Mouse (Mus musculus) heart, embryonic 12.5 days (tissue): ENCODE data around the gene 4930524B15Rik. TPM values are rescaled to one million over a fixed set of nuclear protein-coding genes. Genes with fewer than 3 reads are reported as not detected.
"Not testable (repeated sequence)": the region's sequence is repeated elsewhere in the genome, so short reads cannot be mapped to it uniquely, and the experiment has no call there.

ENCODE experiments used
- ATAC-seq: fragments of 200-750 bp; cut with Nextera tagmentation; 2 replicates; pipeline ENCODE4 v1.8.0; 2017; ENCODE audit warnings: moderate TSS enrichment, moderate library complexity; ENCODE audit not compliant: insufficient number of reproducible peaks, low FRiP score
- H3K27ac ChIP-seq: fragments of 300-500 bp; sonication (generic); 2 replicates; pipeline ENCODE4 v1.5.1; 2016; ENCODE audit warnings: mild to moderate bottlenecking, moderate library complexity; ENCODE audit not compliant: poor library complexity, severe bottlenecking
- H3K27me3 ChIP-seq: fragments of 300-500 bp; sonication (generic); replicated peaks from 2 replicates; pipeline ENCODE4 v1.6.1; 2016; ENCODE audit warnings: mild to moderate bottlenecking, moderate library complexity
- H3K36me3 ChIP-seq: fragments of 300-500 bp; sonication (generic); 2 replicates; pipeline ENCODE4 v1.6.1; 2016; ENCODE audit warnings: mild to moderate bottlenecking, moderate library complexity
- H3K4me1 ChIP-seq: fragments of 300-500 bp; sonication (generic); replicated peaks from 2 replicates; pipeline ENCODE4 v1.6.1; 2016; ENCODE audit warnings: mild to moderate bottlenecking
- H3K4me2 ChIP-seq: fragments of 300-500 bp; sonication (generic); 2 replicates; pipeline ENCODE4 v1.6.1; 2016; ENCODE audit warnings: mild to moderate bottlenecking, moderate library complexity
- H3K4me3 ChIP-seq: fragments of 300-500 bp; sonication (generic); 2 replicates; pipeline ENCODE4 v1.5.1; 2016; ENCODE audit warnings: mild to moderate bottlenecking
- H3K9ac ChIP-seq: fragments of 300-500 bp; sonication (generic); 2 replicates; pipeline ENCODE4 v1.6.1; 2016; ENCODE audit warnings: mild to moderate bottlenecking, moderate library complexity
- H3K9me3 ChIP-seq: fragments of 300-500 bp; sonication (generic); replicated peaks from 2 replicates; pipeline ENCODE4 v1.6.1; 2016; ENCODE audit warnings: mild to moderate bottlenecking, moderate library complexity
- WGBS: fragments of 180-500 bp; shearing (Covaris S2); methylation state at CpG from one replicate; pipeline ENCODE4 v1.1.7; 2016; 5-methylcytosine and 5-hydroxymethylcytosine counted together
- polyA plus RNA-seq: library from polyadenylated mRNA; unstranded; fragments of >200 nt; fragmentation: Nextera tagmentation; extraction: Ambion mirVana; gene quantifications from 2 replicates; pipeline ENCODE4 v1.2.1, GENCODE M21; 2016

Gene 4930524B15Rik
- polyA plus RNA-seq, 1 experiment from 2014 or later = 0.22 TPM

DNA sequence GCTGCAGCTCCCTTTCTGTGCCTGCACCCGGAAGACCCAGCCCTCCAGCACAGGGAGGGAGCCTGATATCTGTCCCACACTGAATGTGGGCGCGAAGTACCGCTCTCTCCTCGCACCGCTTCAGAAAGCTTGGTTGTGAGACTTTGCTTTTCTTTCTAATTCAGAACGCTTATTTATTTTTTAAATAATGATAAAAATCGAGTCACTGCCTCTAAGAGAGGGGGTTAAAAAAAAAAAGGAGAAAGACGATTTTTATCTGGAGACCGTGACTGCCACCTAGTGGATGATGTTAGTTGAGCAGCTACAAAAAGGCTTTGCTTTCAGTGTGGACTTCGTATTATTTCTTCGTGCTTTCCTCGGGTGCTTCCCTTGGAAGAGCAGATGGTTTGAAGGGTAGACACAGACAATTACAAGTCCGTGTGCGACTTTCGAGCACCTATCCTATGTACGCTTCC, 16.0 kb upstream of the 4930524B15Rik start:
- Histone ChIP-seq H3K9ac (peak overlapping the region; percentile 62; the same call in 1 of the 2 replicates), H3K27me3 (peaks cover 13% of the 10 kb centered on the region), H3K9me3 (peaks cover 1% of the 10 kb centered on the region; the same call in 1 of the 2 replicates), H3K36me3 (no peaks in the 10 kb centered on the region), H3K4me1 (peaks cover 9% of the 10 kb centered on the region), H3K4me2 (peak overlapping the region; percentile 73), H3K4me3 (peak overlapping the region; percentile 49), H3K27ac (no peak overlapping the region)
- under 1% methylated on average over 17 of the region's 17 CpGs for WGBS
- peak; percentile 77; the same call in 1 of the 2 replicates for ATAC-seq

GRCm38 (mm10) chr11:31960071-31960470, 5.3 kb upstream of the 4930524B15Rik start:
- Histone ChIP-seq H3K4me3 (no peak overlapping the region), H3K4me1 (no peaks in the 10 kb centered on the region), H3K4me2 (no peak overlapping the region), H3K9ac (no peak overlapping the region), H3K36me3 (no peaks in the 10 kb centered on the region), H3K27ac (no peak overlapping the region), H3K27me3 (no peaks in the 10 kb centered on the region), H3K9me3 (no peaks in the 10 kb centered on the region)
- ATAC-seq = no peak

DNA sequence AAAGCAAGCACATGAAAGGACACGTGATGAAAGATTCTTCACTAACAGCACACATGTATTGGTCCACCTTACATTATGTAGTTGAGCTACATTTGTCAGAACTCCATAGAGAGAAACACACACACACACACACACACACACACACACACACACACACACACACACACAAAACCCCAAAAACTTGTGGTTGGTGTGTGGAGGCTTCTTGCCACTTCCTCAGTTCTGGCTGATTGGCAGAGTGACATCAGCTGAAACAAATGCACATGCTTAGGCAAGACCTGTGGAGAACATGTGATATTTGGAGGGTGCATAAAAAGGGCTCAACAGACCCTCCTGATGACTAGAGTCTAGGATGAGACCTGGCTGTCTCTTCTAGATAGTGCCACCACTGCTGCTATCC, 1.4 kb upstream of the 4930524B15Rik start:
- Histone ChIP-seq H3K4me2 (no peak overlapping the region), H3K27ac (no peak overlapping the region), H3K36me3 (no peaks in the 10 kb centered on the region), H3K4me1 (no peaks in the 10 kb centered on the region; the same call in 1 of the 2 replicates), H3K9ac (no peak overlapping the region), H3K4me3 (no peak overlapping the region), H3K9me3 (no peaks in the 10 kb centered on the region), H3K27me3 (no peaks in the 10 kb centered on the region)
- 87% methylated on average over 1 of the region's 1 CpGs for WGBS
- ATAC-seq = no peak

DNA sequence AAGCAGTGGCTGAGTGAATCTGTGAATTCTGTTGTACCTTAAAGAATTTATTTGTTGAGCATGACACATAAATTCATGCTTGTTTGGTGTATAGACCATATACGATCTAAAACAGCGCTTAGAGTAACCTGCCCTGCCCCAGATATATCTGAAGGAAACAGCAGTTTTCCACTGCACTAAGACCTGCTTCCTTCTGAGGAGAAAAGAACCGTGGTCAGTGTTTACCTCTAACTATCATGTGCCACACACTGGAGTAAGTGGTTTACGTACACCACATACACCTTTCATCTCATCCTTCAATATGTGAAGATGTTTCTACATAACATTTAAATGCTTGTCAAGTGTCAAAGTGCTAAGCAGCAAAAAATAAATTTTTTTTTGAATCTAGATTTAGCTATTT, 8.7 kb downstream of the 4930524B15Rik start:
- no peaks in the 10 kb centered on the region; the same call in 1 of the 2 replicates for H3K4me1 ChIP-seq
- H3K27me3 ChIP-seq = no peaks in the 10 kb centered on the region
- H3K27ac ChIP-seq = no peak overlapping the region
- no peak overlapping the region for H3K4me3 ChIP-seq
- 64% methylated on average over 4 of the region's 4 CpGs for WGBS
- H3K4me2 ChIP-seq = no peak overlapping the region
- no peak for ATAC-seq
- H3K36me3 ChIP-seq = no peaks in the 10 kb centered on the region
- no peak overlapping the region for H3K9ac ChIP-seq
- H3K9me3 ChIP-seq = no peaks in the 10 kb centered on the region

GRCm38 (mm10) chr11:31974826-31975225, 9.4 kb downstream of the 4930524B15Rik start:
- H3K36me3 ChIP-seq = no peaks in the 10 kb centered on the region
- no peaks in the 10 kb centered on the region for H3K27me3 ChIP-seq
- H3K4me2 ChIP-seq = no peak overlapping the region
- H3K9ac ChIP-seq = no peak overlapping the region
- whole genome bisulfite sequencing = 38% methylated on average over 8 of the region's 8 CpGs
- H3K4me1 ChIP-seq = no peaks in the 10 kb centered on the region; the same call in 1 of the 2 replicates
- no peak for ATAC-seq
- H3K9me3 ChIP-seq = 0 out of 2 replicates have a peak, but pooled peaks cover 5% of the 10 kb centered on the region
- no peak overlapping the region; the same call in 1 of the 2 replicates for H3K27ac ChIP-seq
- H3K4me3 ChIP-seq = no peak overlapping the region

DNA sequence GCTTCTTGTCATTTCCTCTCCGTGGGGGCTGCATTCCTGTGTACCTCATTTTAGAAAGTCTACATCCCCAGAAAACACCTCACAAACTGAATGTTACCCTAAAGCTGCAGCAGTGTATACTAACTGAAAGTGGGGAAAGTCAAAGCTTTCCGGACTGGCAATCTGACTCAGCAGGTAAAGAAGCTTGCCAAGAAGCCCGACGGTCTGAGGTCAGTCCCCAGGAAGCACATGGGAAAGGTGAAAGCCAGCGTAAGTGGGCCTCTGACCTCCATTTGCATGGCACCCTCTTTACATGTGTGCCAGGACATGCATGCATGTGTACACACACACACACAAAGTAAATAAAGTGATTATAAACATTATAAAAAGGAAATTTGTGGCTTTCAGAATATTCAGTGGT, 10.3 kb downstream of the 4930524B15Rik start:
- Histone ChIP-seq H3K27ac (no peak overlapping the region), H3K4me3 (no peak overlapping the region), H3K9me3 (0 out of 2 replicates have a peak, but pooled peaks cover 5% of the 10 kb centered on the region), H3K4me1 (no peaks in the 10 kb centered on the region; the same call in 1 of the 2 replicates), H3K36me3 (no peaks in the 10 kb centered on the region), H3K27me3 (no peaks in the 10 kb centered on the region), H3K4me2 (no peak overlapping the region), H3K9ac (no peak overlapping the region)
- ATAC-seq = no peak
- 86% methylated on average over 5 of the region's 5 CpGs for WGBS

DNA sequence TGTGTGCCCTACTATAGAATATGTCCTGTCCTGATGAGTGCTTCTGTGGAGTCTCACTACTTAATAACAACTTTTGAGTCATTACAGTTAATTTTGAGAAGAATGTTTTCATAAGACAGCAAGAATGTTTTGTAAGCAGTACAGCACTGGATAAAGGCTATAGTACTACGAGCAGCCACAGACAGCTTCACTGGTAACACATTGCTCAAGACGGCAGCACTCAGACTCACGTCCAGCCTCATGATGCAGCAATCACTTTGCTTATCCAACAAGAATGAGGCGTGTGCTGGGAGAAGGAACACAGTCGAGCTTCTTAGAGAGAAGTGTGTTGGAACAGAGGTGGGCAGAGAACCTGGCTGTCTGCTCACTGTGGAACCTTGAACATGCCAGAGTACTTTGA, 10.7 kb downstream of the 4930524B15Rik start:
- H3K4me2 ChIP-seq = no peak overlapping the region
- no peak overlapping the region for H3K27ac ChIP-seq
- H3K4me1 ChIP-seq = no peaks in the 10 kb centered on the region; the same call in 1 of the 2 replicates
- no peak overlapping the region for H3K9ac ChIP-seq
- H3K27me3 ChIP-seq = no peaks in the 10 kb centered on the region
- H3K36me3 ChIP-seq = no peaks in the 10 kb centered on the region
- 0 out of 2 replicates have a peak, but pooled peaks cover 5% of the 10 kb centered on the region for H3K9me3 ChIP-seq
- WGBS = 44% methylated on average over 5 of the region's 5 CpGs
- H3K4me3 ChIP-seq = no peak overlapping the region
- no peak for ATAC-seq

DNA sequence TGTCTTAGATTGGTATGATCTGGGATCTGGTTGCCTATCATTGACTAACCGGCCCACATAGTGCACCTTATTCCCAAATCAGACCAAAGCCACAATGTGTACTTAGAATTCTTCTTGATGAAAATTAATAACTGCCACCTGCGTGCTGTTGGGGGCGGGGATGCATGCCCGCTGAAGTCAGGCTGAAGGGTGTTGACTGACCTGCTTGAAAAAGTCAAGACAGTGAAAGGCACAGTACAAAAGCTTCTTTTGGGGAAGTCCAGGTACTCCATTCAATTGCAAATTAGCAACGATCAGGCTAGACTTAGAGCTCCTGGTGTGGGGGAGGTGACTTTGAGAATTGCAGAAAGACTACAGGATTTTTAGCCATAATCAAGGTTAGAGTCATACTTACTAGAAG, 14.7 kb downstream of the 4930524B15Rik start:
- H3K27ac ChIP-seq, ATAC-seq: not testable (repeated sequence)

GRCm38 (mm10) chr11:31981830-31982229, 16.4 kb downstream of the 4930524B15Rik start:
- H3K9me3 ChIP-seq = 0 out of 2 replicates have a peak, but pooled peaks cover 5% of the 10 kb centered on the region
- no peak overlapping the region for H3K9ac ChIP-seq
- H3K4me2 ChIP-seq = no peak overlapping the region
- H3K4me1 ChIP-seq = no peaks in the 10 kb centered on the region
- 88% methylated on average over 7 of the region's 7 CpGs for WGBS
- H3K27me3 ChIP-seq = no peaks in the 10 kb centered on the region
- H3K27ac ChIP-seq = no peak overlapping the region
- ATAC-seq = no peak
- no peaks in the 10 kb centered on the region for H3K36me3 ChIP-seq
- no peak overlapping the region for H3K4me3 ChIP-seq

More for the DNA sequence above, 14.7 kb downstream of the 4930524B15Rik start:
- H3K27me3 ChIP-seq, H3K9me3 ChIP-seq, H3K9ac ChIP-seq, H3K4me2 ChIP-seq, H3K4me3 ChIP-seq, H3K36me3 ChIP-seq, H3K4me1 ChIP-seq: not testable (repeated sequence)
- 85% methylated on average over 5 of the region's 5 CpGs for WGBS

DNA sequence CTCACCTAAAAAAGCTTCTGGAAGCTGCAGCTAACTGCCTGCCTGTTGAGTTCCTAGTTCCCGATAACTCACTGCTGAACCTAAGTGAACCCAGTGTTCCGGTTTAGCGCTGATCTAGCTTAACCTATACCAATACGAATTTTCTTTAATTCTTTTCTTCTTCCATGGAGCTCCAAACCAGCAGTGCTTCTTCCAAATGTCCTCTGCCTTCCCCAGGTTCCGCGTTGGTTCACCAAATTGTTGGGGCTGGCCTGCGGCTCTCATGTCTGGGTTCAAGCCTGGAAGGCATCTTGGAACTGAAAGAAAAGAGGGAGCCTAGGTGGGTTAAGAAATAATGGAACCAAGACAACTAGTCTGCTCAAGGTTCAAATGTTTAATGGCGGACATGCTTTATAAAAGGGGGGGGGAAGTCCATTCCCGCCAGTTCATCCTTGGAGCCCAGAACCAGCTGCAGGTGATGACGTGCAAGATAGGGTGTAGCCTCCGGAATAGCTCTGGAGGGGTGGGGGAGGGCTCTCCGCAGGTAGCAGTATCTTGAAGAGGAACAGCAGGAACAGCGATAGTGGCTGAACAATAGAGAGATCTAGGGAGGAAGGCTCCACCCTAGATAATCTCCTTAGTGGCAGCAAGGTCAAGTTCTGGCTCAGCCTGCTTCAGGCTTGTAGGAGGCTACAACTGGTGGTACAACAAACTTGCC, 17.0 kb downstream of the 4930524B15Rik start:
- not testable (repeated sequence) for H3K4me1 ChIP-seq, ATAC-seq, H3K27me3 ChIP-seq, H3K4me3 ChIP-seq, H3K9me3 ChIP-seq, H3K27ac ChIP-seq, H3K9ac ChIP-seq, H3K4me2 ChIP-seq, H3K36me3 ChIP-seq
- WGBS = 73% methylated on average over 13 of the region's 13 CpGs

DNA sequence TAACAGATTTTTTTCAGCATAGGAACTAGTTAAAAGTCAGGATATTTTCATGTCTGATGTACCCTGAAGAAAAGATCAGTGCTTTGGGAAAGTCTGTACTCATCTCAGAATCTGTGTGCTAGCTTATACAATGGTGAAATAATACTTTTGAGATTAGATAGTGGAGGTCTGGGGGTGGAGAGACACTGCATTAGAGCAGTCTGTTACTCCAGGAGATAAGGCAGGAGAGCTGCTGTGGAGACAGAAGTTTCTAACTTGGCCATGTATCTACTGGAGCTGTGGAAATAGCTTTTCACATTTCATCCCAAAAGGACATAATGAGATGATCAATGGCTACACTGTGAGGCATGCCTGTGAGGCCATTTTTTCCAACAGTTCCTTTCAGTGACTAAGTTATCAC, 17.9 kb downstream of the 4930524B15Rik start:
- H3K27ac ChIP-seq = no peak overlapping the region
- H3K36me3 ChIP-seq = no peaks in the 10 kb centered on the region
- H3K4me2 ChIP-seq = no peak overlapping the region
- H3K27me3 ChIP-seq = no peaks in the 10 kb centered on the region
- 0 out of 2 replicates have a peak, but pooled peaks cover 5% of the 10 kb centered on the region for H3K9me3 ChIP-seq
- no peak for ATAC-seq
- no peak overlapping the region for H3K4me3 ChIP-seq
- H3K4me1 ChIP-seq = no peaks in the 10 kb centered on the region
- H3K9ac ChIP-seq = no peak overlapping the region
